Mouse (Mus musculus): Measurements from ENCODE around the gene Azin2.

GRCm38 (mm10) chr4:128997258-128997657 is 35.0 kb upstream of the Azin2 start:
- TF ChIP-seq CTCF (IDR thresholded peaks at IDR 0.05; ENCODE audit: extremely low read depth, insufficient read depth, low read length), result no peak
- no peak for TF ChIP-seq POLR2A (IDR thresholded peaks at IDR 0.05; ENCODE audit: extremely low read depth, insufficient read depth, low read length)

Measured in cortical plate, adult 2 months (tissue).